Mouse (Mus musculus): ENCODE measurements around the gene Ddx31.

DNA sequence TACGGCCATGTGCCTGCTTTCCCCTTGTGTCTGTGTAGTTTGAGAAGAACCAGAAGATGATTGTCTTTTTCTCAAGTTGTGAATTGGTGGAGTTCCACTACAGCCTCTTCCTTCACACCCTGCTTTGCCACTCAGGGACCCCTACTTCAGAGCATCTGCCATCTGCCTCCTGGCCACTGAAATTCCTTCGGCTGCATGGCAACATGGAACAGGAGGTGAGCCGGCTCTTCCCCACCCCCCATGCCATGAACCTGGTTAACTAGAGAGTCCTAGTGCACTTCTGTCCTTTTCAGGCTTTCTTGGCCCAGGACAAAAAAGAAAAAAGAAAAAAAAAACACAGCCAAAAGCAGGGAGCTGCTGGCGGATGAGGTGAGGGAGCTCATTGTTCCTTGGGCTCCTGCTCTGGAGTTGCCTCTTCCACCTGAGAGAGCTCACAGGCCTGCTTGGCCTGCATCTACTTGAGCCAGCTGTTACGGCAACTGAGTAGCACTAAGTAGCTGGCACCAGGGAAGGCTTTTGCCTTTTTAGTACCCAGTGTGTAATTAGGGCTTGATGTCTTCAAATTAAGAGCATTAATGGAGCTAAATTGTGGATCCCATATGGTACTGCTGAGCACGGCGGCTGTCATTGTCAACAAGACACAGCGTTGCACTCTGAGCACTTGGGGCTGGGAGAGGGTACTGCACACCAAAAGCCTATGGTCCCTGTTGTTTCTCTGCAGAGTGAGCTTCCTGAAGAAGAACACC lies 20.6 kb downstream of the Ddx31 start:
- TF ChIP-seq CTCF (IDR thresholded peaks at IDR 0.05; ENCODE audit: insufficient read depth, low read depth, low read length) (no peak), POLR2A (IDR thresholded peaks at IDR 0.05; ENCODE audit: insufficient read depth, low read depth, low read length) (no peak)
